Mouse (Mus musculus): ENCODE data around the gene Crtc1. TPM values are rescaled to one million over a fixed set of nuclear protein-coding genes. Genes with fewer than 3 reads are reported as not detected.

Crtc1 gene
- polyA plus RNA-seq, 1 experiment: 16.8 TPM

DNA sequence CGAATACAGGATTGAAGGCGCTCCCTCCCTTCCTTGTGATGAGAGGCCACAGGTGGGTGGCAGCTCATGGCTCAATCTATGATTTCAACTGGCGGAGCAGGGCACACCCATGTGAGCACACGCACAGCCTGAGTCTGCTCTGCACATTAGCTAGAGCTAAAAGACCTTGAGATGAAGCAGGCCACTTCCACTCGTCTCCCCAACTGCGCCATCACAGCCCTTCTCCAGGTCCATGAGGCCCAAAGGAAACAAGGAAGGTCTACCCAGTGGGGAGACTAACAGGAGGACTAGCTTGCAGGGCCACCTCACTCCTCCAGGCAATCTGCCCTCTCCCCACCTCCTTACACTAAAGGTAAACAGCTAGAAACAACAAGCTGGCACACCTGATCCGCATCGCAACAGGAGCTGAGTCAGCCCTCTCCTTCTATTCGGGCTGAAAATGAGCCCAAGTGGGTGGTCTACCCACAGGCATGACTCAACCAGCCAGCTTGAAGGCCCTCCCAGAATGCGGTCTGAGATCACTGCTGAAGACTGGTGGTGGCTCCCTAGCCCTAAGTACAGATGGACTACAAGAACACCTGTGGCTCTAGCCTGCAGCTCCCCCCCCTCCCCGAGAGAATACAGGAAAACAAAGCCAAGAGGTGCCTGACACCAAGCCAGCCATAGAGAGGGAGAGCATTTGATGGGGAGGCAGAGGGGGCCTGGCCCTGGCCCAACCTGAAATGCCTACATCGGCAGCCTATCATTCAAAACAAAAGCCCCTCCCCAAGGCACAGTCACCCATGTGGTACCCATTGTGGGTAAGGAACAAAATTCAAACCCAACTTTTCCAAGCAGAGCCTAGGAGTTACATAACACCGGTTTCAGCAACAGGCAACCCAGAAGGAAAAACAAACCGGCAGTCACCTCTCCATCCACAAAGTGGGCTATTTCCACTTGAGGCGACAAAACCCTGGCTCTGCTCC lies 88.1 kb downstream of the Crtc1 start:
- H3K27ac ChIP-seq (ENCODE audit: insufficient read depth, low read depth, low read length): 0 out of 2 replicates have a peak overlapping the region, but pooled peaks have one; percentile 36
- H3K4me1 ChIP-seq (ENCODE audit: control insufficient read depth, insufficient read depth, low read length): peaks cover 49% of the 10 kb centered on the region
- WGBS: 29% methylated on average over 15 of the region's 15 CpGs
- H3K27me3 ChIP-seq (replicated peaks; ENCODE audit: control insufficient read depth, insufficient read depth, low read length): no peaks in the 10 kb centered on the region
- H3K4me3 ChIP-seq (ENCODE audit: insufficient read depth, low read depth, low read length): peak overlapping the region; percentile 96
- TF ChIP-seq POLR2A (IDR thresholded peaks at IDR 0.05; ENCODE audit: low read depth, low read length) (no peak), CTCF (conservative IDR thresholded peaks at IDR 0.05; ENCODE audit: insufficient read depth, insufficient read length, low read depth, low read length) (no peak)
- DNase-seq: no peak
- no peaks in the 10 kb centered on the region for H3K36me3 ChIP-seq (ENCODE audit: control insufficient read depth, insufficient read depth, low read length)

DNA sequence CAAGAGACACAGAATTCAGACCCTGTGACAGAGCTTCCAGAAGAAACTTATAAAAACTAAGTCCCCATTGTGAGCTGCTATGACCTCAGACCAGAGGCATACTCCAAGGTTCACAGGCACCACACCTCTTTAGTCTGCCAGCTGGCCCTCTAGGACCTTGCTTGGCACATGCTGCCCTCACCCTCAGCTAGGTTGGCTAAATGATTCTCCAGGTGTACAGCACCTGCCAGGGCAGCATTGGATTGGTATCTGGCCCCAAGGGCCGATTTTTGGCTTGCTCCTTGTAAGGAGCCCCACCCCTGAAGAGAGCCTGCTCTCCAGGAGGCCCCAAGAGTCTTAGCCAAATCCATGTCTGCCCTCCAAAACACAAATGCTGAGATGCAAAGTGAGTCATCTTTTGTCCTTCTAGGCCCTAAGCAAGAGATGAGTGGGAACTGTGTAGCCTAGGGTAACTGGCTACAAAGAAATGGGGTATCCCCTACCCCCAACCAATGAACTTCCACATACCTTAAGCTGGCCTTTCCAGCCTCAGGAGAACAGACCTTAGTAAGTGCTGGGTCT lies 91.4 kb downstream of the Crtc1 start:
- DNase-seq: peak; percentile 82
- TF ChIP-seq CTCF (conservative IDR thresholded peaks at IDR 0.05; ENCODE audit: insufficient read depth, insufficient read length, low read depth, low read length) (no peak), POLR2A (IDR thresholded peaks at IDR 0.05; ENCODE audit: low read depth, low read length) (no peak)
- no peak overlapping the region for H3K27ac ChIP-seq (ENCODE audit: insufficient read depth, low read depth, low read length)
- H3K36me3 ChIP-seq (ENCODE audit: control insufficient read depth, insufficient read depth, low read length): no peaks in the 10 kb centered on the region
- no peaks in the 10 kb centered on the region for H3K27me3 ChIP-seq (replicated peaks; ENCODE audit: control insufficient read depth, insufficient read depth, low read length)
- WGBS: 44% methylated on average over 1 of the region's 1 CpGs
- peaks cover 46% of the 10 kb centered on the region for H3K4me1 ChIP-seq (ENCODE audit: control insufficient read depth, insufficient read depth, low read length)
- no peak overlapping the region for H3K4me3 ChIP-seq (ENCODE audit: insufficient read depth, low read depth, low read length)

DNA sequence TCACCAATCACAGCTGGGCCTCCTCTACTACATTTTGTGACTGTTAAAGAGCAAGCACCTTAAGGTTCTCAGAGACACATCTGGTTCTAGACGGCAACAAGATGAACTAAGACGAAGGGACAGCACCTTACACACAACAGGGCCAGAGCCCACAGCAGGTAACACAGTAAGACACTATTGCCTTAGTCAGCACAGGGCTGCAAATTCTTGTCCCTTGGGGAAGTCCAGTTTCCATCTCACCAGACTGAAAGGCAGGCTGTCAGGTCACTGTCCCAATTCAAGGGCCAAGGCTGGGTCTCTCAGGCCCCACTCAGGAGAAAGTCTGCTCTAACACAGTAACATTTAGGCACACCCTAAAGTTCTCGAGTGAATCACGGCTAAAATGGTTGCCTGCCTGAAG lies 91.9 kb downstream of the Crtc1 start:
- no peaks in the 10 kb centered on the region for H3K36me3 ChIP-seq (ENCODE audit: control insufficient read depth, insufficient read depth, low read length)
- no peak overlapping the region for H3K27ac ChIP-seq (ENCODE audit: insufficient read depth, low read depth, low read length)
- TF ChIP-seq POLR2A (IDR thresholded peaks at IDR 0.05; ENCODE audit: low read depth, low read length): no peak
- no peak for TF ChIP-seq CTCF (conservative IDR thresholded peaks at IDR 0.05; ENCODE audit: insufficient read depth, insufficient read length, low read depth, low read length)
- WGBS: 61% methylated on average over 4 of the region's 4 CpGs
- no peaks in the 10 kb centered on the region for H3K27me3 ChIP-seq (replicated peaks; ENCODE audit: control insufficient read depth, insufficient read depth, low read length)
- H3K4me3 ChIP-seq (ENCODE audit: insufficient read depth, low read depth, low read length): no peak overlapping the region
- H3K4me1 ChIP-seq (ENCODE audit: control insufficient read depth, insufficient read depth, low read length): peaks cover 46% of the 10 kb centered on the region
- DNase-seq: no peak

- Histone ChIP-seq H3K27ac (ENCODE audit: insufficient read depth, low read depth, low read length) (no peak overlapping the region), H3K4me3 (ENCODE audit: insufficient read depth, low read depth, low read length) (no peak overlapping the region), H3K27me3 (replicated peaks; ENCODE audit: control insufficient read depth, insufficient read depth, low read length) (no peaks in the 10 kb centered on the region), H3K36me3 (ENCODE audit: control insufficient read depth, insufficient read depth, low read length) (no peaks in the 10 kb centered on the region), H3K4me1 (ENCODE audit: control insufficient read depth, insufficient read depth, low read length) (peaks cover 22% of the 10 kb centered on the region)
- WGBS: 77% methylated on average over 2 of the region's 2 CpGs
- no peak for DNase-seq
- TF ChIP-seq POLR2A (IDR thresholded peaks at IDR 0.05; ENCODE audit: low read depth, low read length): no peak
- no peak for TF ChIP-seq CTCF (conservative IDR thresholded peaks at IDR 0.05; ENCODE audit: insufficient read depth, insufficient read length, low read depth, low read length)
These were observed 95.1 kb downstream of the Crtc1 start for GRCm38 (mm10) chr8:70344279-70344678.

- Histone ChIP-seq H3K4me1 (ENCODE audit: control insufficient read depth, insufficient read depth, low read length) (peaks cover 16% of the 10 kb centered on the region), H3K36me3 (ENCODE audit: control insufficient read depth, insufficient read depth, low read length) (no peaks in the 10 kb centered on the region), H3K4me3 (ENCODE audit: insufficient read depth, low read depth, low read length) (no peak overlapping the region), H3K27ac (ENCODE audit: insufficient read depth, low read depth, low read length) (no peak overlapping the region), H3K27me3 (replicated peaks; ENCODE audit: control insufficient read depth, insufficient read depth, low read length) (no peaks in the 10 kb centered on the region)
- TF ChIP-seq CTCF (conservative IDR thresholded peaks at IDR 0.05; ENCODE audit: insufficient read depth, insufficient read length, low read depth, low read length) (peak; percentile 65), POLR2A (IDR thresholded peaks at IDR 0.05; ENCODE audit: low read depth, low read length) (no peak)
- WGBS: 48% methylated on average over 6 of the region's 6 CpGs
- DNase-seq: no peak
These were observed 95.7 kb downstream of the Crtc1 start for GRCm38 (mm10) chr8:70343696-70344095.

DNA sequence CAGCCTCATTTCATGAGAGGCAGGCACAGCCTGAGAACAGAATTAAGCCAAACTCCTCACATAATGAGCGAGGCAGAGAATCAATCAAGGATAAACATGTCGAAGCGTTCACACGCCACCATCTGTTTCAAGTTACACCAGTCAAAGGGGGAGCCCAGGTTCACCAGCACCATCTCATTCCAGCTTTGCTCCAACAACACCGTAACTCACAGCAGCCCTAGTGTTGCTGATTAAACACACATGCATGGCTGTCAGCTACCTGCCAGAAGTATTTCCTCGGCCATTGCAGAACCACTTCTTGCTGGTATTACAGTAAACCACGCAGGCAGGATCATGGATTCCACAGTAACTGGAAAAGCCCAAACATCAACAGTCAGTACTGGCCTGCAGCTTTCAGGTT lies 96.3 kb downstream of the Crtc1 start:
- WGBS: 76% methylated on average over 7 of the region's 7 CpGs
- no peak overlapping the region for H3K27ac ChIP-seq (ENCODE audit: insufficient read depth, low read depth, low read length)
- no peaks in the 10 kb centered on the region; the same call in 1 of the 2 replicates for H3K36me3 ChIP-seq (ENCODE audit: control insufficient read depth, insufficient read depth, low read length)

GRCm38 (mm10) chr8:70342007-70342406 lies 97.4 kb downstream of the Crtc1 start:
- Histone ChIP-seq H3K36me3 (ENCODE audit: control insufficient read depth, insufficient read depth, low read length) (no peaks in the 10 kb centered on the region; the same call in 1 of the 2 replicates), H3K27me3 (replicated peaks; ENCODE audit: control insufficient read depth, insufficient read depth, low read length) (no peaks in the 10 kb centered on the region), H3K4me3 (ENCODE audit: insufficient read depth, low read depth, low read length) (no peak overlapping the region), H3K27ac (ENCODE audit: insufficient read depth, low read depth, low read length) (no peak overlapping the region), H3K4me1 (ENCODE audit: control insufficient read depth, insufficient read depth, low read length) (peaks cover 3% of the 10 kb centered on the region; the same call in 1 of the 2 replicates)
- no peak for DNase-seq
- no peak for TF ChIP-seq POLR2A (IDR thresholded peaks at IDR 0.05; ENCODE audit: low read depth, low read length)
- no peak for TF ChIP-seq CTCF (conservative IDR thresholded peaks at IDR 0.05; ENCODE audit: insufficient read depth, insufficient read length, low read depth, low read length)
- WGBS: 84% methylated on average over 14 of the region's 14 CpGs

More for the DNA sequence above, 96.3 kb downstream of the Crtc1 start:
- Histone ChIP-seq H3K4me3 (ENCODE audit: insufficient read depth, low read depth, low read length) (no peak overlapping the region), H3K4me1 (ENCODE audit: control insufficient read depth, insufficient read depth, low read length) (peaks cover 10% of the 10 kb centered on the region; the same call in 1 of the 2 replicates), H3K27me3 (replicated peaks; ENCODE audit: control insufficient read depth, insufficient read depth, low read length) (no peaks in the 10 kb centered on the region)
- no peak for TF ChIP-seq CTCF (conservative IDR thresholded peaks at IDR 0.05; ENCODE audit: insufficient read depth, insufficient read length, low read depth, low read length)
- TF ChIP-seq POLR2A (IDR thresholded peaks at IDR 0.05; ENCODE audit: low read depth, low read length): no peak
- DNase-seq: no peak

Data from kidney, adult 2 months (tissue).